Mouse (Mus musculus): ENCODE results near the gene Hps3. TPM values are rescaled to one million over a fixed set of nuclear protein-coding genes. Genes with fewer than 3 reads are reported as not detected.

Hps3 gene
- polyA plus RNA-seq, 1 experiment from 2014 or later, result 12.0 TPM

DNA sequence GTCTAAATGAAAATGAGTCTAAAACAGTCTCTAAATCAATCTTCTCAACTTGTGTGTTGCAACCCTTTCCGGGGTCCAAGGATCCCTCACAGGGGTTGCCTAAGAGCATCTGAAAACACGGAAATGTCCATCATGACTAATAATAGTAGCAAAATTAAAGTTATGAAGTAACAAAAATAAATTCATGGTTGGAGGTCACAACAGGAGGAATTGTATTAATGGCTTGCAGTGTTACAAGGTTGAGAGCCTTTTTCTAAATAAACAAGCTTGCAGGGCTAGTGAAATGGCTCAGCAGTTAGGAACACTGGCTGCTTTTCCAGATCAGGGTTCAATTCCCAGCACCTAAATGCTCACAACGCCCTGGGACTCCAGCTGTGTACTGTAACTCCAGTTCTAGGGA, 45.1 kb downstream of the Hps3 start:
- ATAC-seq (replicated peaks; ENCODE audit: extremely low read depth, insufficient read depth, low FRiP score), result no peak

GRCm38 (mm10) chr3:19986123-19986522, 49.0 kb downstream of the Hps3 start:
- no peak for ATAC-seq (replicated peaks; ENCODE audit: extremely low read depth, insufficient read depth, low FRiP score)
- Histone ChIP-seq H3K36me3 (ENCODE audit: control insufficient read depth, insufficient read depth) (no peaks in the 10 kb centered on the region), H3K4me3 (ENCODE audit: low read length) (no peak overlapping the region), H3K9me3 (replicated peaks; ENCODE audit: control insufficient read depth, low read length) (no peaks in the 10 kb centered on the region), H3K4me1 (ENCODE audit: control insufficient read depth, insufficient read depth, low read length) (no peaks in the 10 kb centered on the region), H3K27me3 (ENCODE audit: control insufficient read depth, insufficient read depth, low read length) (no peaks in the 10 kb centered on the region), H3K9ac (ENCODE audit: low read length) (no peak overlapping the region), H3K27ac (ENCODE audit: low read length) (no peak overlapping the region), H3K4me2 (ENCODE audit: low read depth, low read length) (no peak overlapping the region)
- 45% methylated on average over 3 of the region's 3 CpGs for WGBS

More for the DNA sequence above, 45.1 kb downstream of the Hps3 start:
- Histone ChIP-seq H3K4me2 (ENCODE audit: low read depth, low read length) (no peak overlapping the region), H3K4me3 (ENCODE audit: low read length) (no peak overlapping the region), H3K27me3 (ENCODE audit: control insufficient read depth, insufficient read depth, low read length) (no peaks in the 10 kb centered on the region), H3K4me1 (ENCODE audit: control insufficient read depth, insufficient read depth, low read length) (no peaks in the 10 kb centered on the region), H3K9me3 (replicated peaks; ENCODE audit: control insufficient read depth, low read length) (no peaks in the 10 kb centered on the region), H3K36me3 (ENCODE audit: control insufficient read depth, insufficient read depth) (no peaks in the 10 kb centered on the region), H3K27ac (ENCODE audit: low read length) (no peak overlapping the region), H3K9ac (ENCODE audit: low read length) (no peak overlapping the region)
- WGBS, result 77% methylated on average over 3 of the region's 3 CpGs

DNA sequence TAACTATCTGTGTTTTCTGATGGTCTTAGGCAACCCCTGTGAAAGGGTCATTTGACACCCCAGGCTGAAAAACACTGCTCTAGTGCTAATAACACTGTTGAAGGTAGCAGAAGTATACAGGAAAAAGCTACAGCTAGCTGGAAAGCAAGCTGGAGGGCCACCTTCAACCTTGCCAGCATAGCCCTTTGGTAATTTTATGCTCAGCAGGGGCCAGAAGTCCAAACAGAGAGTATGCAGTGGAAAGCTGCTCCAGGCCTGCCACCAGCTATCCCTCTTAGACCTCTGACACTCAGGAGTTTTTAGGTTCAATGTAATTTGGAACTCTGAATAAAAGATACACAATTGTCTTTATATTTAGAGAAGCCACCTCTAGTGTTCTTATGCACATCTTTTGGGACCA, 52.3 kb downstream of the Hps3 start:
- Histone ChIP-seq H3K4me1 (ENCODE audit: control insufficient read depth, insufficient read depth, low read length) (no peaks in the 10 kb centered on the region), H3K27me3 (ENCODE audit: control insufficient read depth, insufficient read depth, low read length) (no peaks in the 10 kb centered on the region), H3K4me2 (ENCODE audit: low read depth, low read length) (no peak overlapping the region), H3K36me3 (ENCODE audit: control insufficient read depth, insufficient read depth) (no peaks in the 10 kb centered on the region), H3K4me3 (ENCODE audit: low read length) (no peak overlapping the region), H3K9ac (ENCODE audit: low read length) (no peak overlapping the region), H3K9me3 (replicated peaks; ENCODE audit: control insufficient read depth, low read length) (no peaks in the 10 kb centered on the region), H3K27ac (ENCODE audit: low read length) (no peak overlapping the region)
- no peak for ATAC-seq (replicated peaks; ENCODE audit: extremely low read depth, insufficient read depth, low FRiP score)

DNA sequence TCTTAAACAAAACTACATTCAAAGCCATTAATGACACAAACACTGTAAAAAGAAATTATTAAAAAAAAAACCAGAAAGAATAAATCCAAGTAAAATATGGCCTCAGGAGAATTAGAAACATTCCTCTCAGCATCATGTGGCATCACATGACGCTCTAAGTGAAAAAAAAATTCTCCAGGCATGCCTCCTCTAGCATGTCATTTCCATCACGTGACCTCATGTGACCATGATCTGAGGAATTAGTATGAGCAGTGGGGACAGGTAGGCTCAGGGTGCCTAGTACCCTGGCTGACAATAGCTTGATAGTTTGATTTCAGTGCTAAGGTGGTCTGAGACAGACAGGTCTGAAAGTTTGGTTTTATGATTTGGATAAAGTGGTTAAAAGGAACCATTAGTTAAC, 54.0 kb downstream of the Hps3 start:
- ATAC-seq (replicated peaks; ENCODE audit: extremely low read depth, insufficient read depth, low FRiP score), result no peak
- no peak overlapping the region for H3K9ac ChIP-seq (ENCODE audit: low read length)
- H3K36me3 ChIP-seq (ENCODE audit: control insufficient read depth, insufficient read depth), result no peaks in the 10 kb centered on the region
- 83% methylated on average over 2 of the region's 2 CpGs for WGBS
- H3K9me3 ChIP-seq (replicated peaks; ENCODE audit: control insufficient read depth, low read length), result no peaks in the 10 kb centered on the region
- H3K4me3 ChIP-seq (ENCODE audit: low read length), result no peak overlapping the region
- H3K27me3 ChIP-seq (ENCODE audit: control insufficient read depth, insufficient read depth, low read length), result no peaks in the 10 kb centered on the region
- H3K4me2 ChIP-seq (ENCODE audit: low read depth, low read length), result no peak overlapping the region
- no peak overlapping the region for H3K27ac ChIP-seq (ENCODE audit: low read length)
- no peaks in the 10 kb centered on the region for H3K4me1 ChIP-seq (ENCODE audit: control insufficient read depth, insufficient read depth, low read length)

DNA sequence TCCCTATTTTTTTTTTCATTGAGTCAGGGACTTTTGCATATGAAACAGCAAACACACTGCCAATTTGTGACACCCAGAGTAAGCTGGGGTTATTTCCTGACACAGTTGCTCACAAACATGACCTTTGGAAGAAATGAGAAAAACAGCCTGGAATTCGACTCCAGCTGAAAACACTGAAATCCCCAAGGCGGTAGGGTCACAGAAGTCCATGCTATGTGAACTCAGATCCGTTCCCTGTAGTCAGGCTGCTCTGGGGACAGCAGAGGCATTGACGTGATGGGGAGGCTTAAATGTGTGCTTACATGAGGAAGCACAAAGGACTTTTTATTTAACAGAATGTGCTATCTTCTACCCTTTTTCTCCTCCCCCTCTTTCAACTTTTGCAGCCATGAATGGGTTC, 56.6 kb downstream of the Hps3 start:
- ATAC-seq (replicated peaks; ENCODE audit: extremely low read depth, insufficient read depth, low FRiP score), result no peak
- H3K4me1 ChIP-seq (ENCODE audit: control insufficient read depth, insufficient read depth, low read length), result no peaks in the 10 kb centered on the region
- no peak overlapping the region for H3K4me2 ChIP-seq (ENCODE audit: low read depth, low read length)
- no peak overlapping the region for H3K27ac ChIP-seq (ENCODE audit: low read length)
- no peak overlapping the region for H3K9ac ChIP-seq (ENCODE audit: low read length)
- no peaks in the 10 kb centered on the region for H3K27me3 ChIP-seq (ENCODE audit: control insufficient read depth, insufficient read depth, low read length)
- no peaks in the 10 kb centered on the region for H3K36me3 ChIP-seq (ENCODE audit: control insufficient read depth, insufficient read depth)
- H3K9me3 ChIP-seq (replicated peaks; ENCODE audit: control insufficient read depth, low read length), result no peaks in the 10 kb centered on the region
- H3K4me3 ChIP-seq (ENCODE audit: low read length), result no peak overlapping the region
- WGBS, result 44% methylated on average over 4 of the region's 4 CpGs

DNA sequence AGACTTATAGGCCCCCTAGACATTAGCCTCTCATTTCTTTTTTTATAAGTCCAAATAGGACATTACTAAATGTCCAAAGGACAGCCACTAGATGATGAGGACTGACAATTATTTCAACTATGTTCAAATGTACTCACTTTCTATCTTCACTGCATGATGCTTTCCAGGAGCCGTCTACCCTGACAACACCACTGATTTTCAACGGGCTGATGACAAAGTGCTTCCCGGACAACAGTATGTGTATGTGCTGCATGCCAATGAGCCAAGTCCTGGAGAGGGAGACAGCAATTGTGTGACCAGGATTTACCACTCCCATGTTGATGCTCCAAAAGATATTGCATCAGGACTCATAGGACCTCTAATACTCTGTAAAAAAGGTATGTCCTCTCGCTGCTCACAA, 69.0 kb downstream of the Hps3 start:
- Histone ChIP-seq H3K27ac (ENCODE audit: low read length) (no peak overlapping the region), H3K9ac (ENCODE audit: low read length) (no peak overlapping the region), H3K4me3 (ENCODE audit: low read length) (no peak overlapping the region), H3K4me1 (ENCODE audit: control insufficient read depth, insufficient read depth, low read length) (peaks cover 15% of the 10 kb centered on the region), H3K27me3 (ENCODE audit: control insufficient read depth, insufficient read depth, low read length) (no peaks in the 10 kb centered on the region), H3K9me3 (replicated peaks; ENCODE audit: control insufficient read depth, low read length) (no peaks in the 10 kb centered on the region), H3K36me3 (ENCODE audit: control insufficient read depth, insufficient read depth) (no peaks in the 10 kb centered on the region), H3K4me2 (ENCODE audit: low read depth, low read length) (no peak overlapping the region)
- 45% methylated on average over 4 of the region's 4 CpGs for WGBS
- no peak for ATAC-seq (replicated peaks; ENCODE audit: extremely low read depth, insufficient read depth, low FRiP score)

DNA sequence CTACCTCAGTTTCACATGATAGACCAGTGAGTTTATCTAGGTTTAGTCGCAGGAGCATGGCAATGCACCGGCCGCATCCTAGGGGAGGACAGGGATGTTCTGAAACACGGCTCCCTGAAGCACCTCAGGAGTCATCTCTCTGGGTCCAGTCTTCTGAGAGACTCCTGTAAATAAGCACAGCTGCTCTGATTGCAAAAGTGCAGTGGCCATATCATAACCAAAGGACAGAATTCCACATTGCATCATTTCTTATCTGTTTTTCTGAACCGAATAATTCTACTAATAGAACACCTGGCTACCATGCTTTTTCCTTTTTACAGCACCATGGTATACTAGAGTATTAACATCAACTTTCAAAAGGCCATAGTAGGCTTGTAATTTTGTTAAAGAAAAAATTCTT, 69.9 kb downstream of the Hps3 start:
- no peaks in the 10 kb centered on the region for H3K9me3 ChIP-seq (replicated peaks; ENCODE audit: control insufficient read depth, low read length)
- H3K4me3 ChIP-seq (ENCODE audit: low read length), result no peak overlapping the region
- H3K27ac ChIP-seq (ENCODE audit: low read length), result peak overlapping the region; percentile 73
- WGBS, result 68% methylated on average over 5 of the region's 5 CpGs
- no peak overlapping the region for H3K9ac ChIP-seq (ENCODE audit: low read length)
- H3K27me3 ChIP-seq (ENCODE audit: control insufficient read depth, insufficient read depth, low read length), result no peaks in the 10 kb centered on the region
- H3K36me3 ChIP-seq (ENCODE audit: control insufficient read depth, insufficient read depth), result no peaks in the 10 kb centered on the region
- peaks cover 20% of the 10 kb centered on the region for H3K4me1 ChIP-seq (ENCODE audit: control insufficient read depth, insufficient read depth, low read length)
- no peak overlapping the region for H3K4me2 ChIP-seq (ENCODE audit: low read depth, low read length)
- no peak for ATAC-seq (replicated peaks; ENCODE audit: extremely low read depth, insufficient read depth, low FRiP score)

- Histone ChIP-seq H3K27me3 (ENCODE audit: control insufficient read depth, insufficient read depth, low read length) (no peaks in the 10 kb centered on the region), H3K4me2 (ENCODE audit: low read depth, low read length) (no peak overlapping the region), H3K4me1 (ENCODE audit: control insufficient read depth, insufficient read depth, low read length) (peaks cover 18% of the 10 kb centered on the region), H3K27ac (ENCODE audit: low read length) (peak overlapping the region; percentile 73), H3K9me3 (replicated peaks; ENCODE audit: control insufficient read depth, low read length) (no peaks in the 10 kb centered on the region), H3K36me3 (ENCODE audit: control insufficient read depth, insufficient read depth) (no peaks in the 10 kb centered on the region), H3K9ac (ENCODE audit: low read length) (no peak overlapping the region), H3K4me3 (ENCODE audit: low read length) (no peak overlapping the region)
- peak; percentile 60 for ATAC-seq (replicated peaks; ENCODE audit: extremely low read depth, insufficient read depth, low FRiP score)
- 19% methylated on average over 2 of the region's 2 CpGs for WGBS
Observed at GRCm38 (mm10) chr3:19964625-19965188, 70.4 kb downstream of the Hps3 start.

DNA sequence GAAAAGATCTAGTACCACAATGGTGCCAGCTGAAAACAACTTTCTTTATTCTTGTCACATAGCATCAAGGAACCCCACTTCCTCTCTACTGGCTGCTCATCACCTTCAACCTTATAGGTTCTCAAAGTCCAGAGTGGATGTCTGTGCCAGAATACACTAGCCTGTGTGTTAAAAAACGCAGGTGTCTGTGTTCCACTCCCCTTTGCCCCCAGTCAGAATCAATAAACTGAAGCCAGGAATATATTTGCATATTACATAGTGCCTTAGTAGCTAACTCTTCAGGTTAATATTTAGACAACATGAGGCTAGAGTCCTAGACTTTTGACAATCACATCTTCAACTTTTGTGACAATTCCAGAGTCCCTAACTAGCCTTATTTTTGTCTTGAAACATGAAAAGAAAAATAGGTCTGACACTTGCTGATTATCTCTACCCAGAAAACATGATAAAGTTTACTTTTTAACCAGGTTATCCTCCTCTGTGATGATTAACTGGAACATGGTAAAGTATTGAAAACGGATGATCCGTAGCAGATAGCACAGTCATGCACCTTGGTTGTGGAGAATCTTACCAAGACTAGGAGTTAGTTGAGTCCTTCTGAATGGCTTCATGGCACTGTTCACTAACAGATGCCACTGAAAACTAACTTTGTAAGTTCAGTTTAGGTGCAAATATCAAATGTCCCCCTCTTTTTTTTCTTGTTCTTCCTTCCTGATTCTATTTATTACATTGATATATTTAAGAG, 72.2 kb downstream of the Hps3 start:
- Histone ChIP-seq H3K9ac (ENCODE audit: low read length) (no peak overlapping the region), H3K9me3 (replicated peaks; ENCODE audit: control insufficient read depth, low read length) (no peaks in the 10 kb centered on the region), H3K36me3 (ENCODE audit: control insufficient read depth, insufficient read depth) (no peaks in the 10 kb centered on the region), H3K27ac (ENCODE audit: low read length) (no peak overlapping the region), H3K4me1 (ENCODE audit: control insufficient read depth, insufficient read depth, low read length) (peaks cover 23% of the 10 kb centered on the region), H3K4me2 (ENCODE audit: low read depth, low read length) (no peak overlapping the region), H3K27me3 (ENCODE audit: control insufficient read depth, insufficient read depth, low read length) (no peaks in the 10 kb centered on the region), H3K4me3 (ENCODE audit: low read length) (no peak overlapping the region)
- no peak for ATAC-seq (replicated peaks; ENCODE audit: extremely low read depth, insufficient read depth, low FRiP score)
- WGBS, result 92% methylated on average over 3 of the region's 3 CpGs

Measured in heart, embryonic 16.5 days (tissue).